Mouse (Mus musculus): ENCODE data around the gene Antxr2. TPM values are rescaled to one million over a fixed set of nuclear protein-coding genes. Genes with fewer than 3 reads are reported as not detected.

Gene Antxr2
- polyA plus RNA-seq, 1 experiment from 2014 or later, result 13.3 TPM

- WGBS, result 95% methylated on average over 4 of the region's 4 CpGs
- no peak for DNase-seq (ENCODE audit: low spot score)
- Histone ChIP-seq H3K4me1 (peaks cover 9% of the 10 kb centered on the region), H3K27me3 (ENCODE audit: low read depth, poor library complexity, severe bottlenecking) (no peaks in the 10 kb centered on the region), H3K36me3 (peaks cover 44% of the 10 kb centered on the region), H3K4me3 (no peak overlapping the region), H3K27ac (replicated peaks) (no peak overlapping the region), H3K9me3 (replicated peaks) (no peaks in the 10 kb centered on the region)
These were observed 9.3 kb downstream of the Antxr2 start for GRCm38 (mm10) chr5:98021518-98021917.

- Histone ChIP-seq H3K27ac (replicated peaks) (no peak overlapping the region), H3K4me1 (peaks cover 12% of the 10 kb centered on the region), H3K9me3 (replicated peaks) (no peaks in the 10 kb centered on the region), H3K36me3 (peaks cover 44% of the 10 kb centered on the region), H3K4me3 (no peak overlapping the region), H3K27me3 (ENCODE audit: low read depth, poor library complexity, severe bottlenecking) (no peaks in the 10 kb centered on the region)
- no peak for DNase-seq (ENCODE audit: low spot score)
These were observed 10.2 kb downstream of the Antxr2 start for GRCm38 (mm10) chr5:98020658-98021057.

GRCm38 (mm10) chr5:98019396-98019795 is 11.4 kb downstream of the Antxr2 start:
- Histone ChIP-seq H3K4me1 (peaks cover 12% of the 10 kb centered on the region), H3K9me3 (replicated peaks) (no peaks in the 10 kb centered on the region), H3K36me3 (peaks cover 35% of the 10 kb centered on the region), H3K27ac (replicated peaks) (no peak overlapping the region), H3K4me3 (no peak overlapping the region), H3K27me3 (ENCODE audit: low read depth, poor library complexity, severe bottlenecking) (no peaks in the 10 kb centered on the region)
- WGBS, result 79% methylated on average over 1 of the region's 1 CpGs
- DNase-seq (ENCODE audit: low spot score), result no peak

GRCm38 (mm10) chr5:98018162-98018561 is 12.7 kb downstream of the Antxr2 start:
- peaks cover 12% of the 10 kb centered on the region for H3K4me1 ChIP-seq
- H3K27me3 ChIP-seq (ENCODE audit: low read depth, poor library complexity, severe bottlenecking), result no peaks in the 10 kb centered on the region
- DNase-seq (ENCODE audit: low spot score), result no peak
- H3K9me3 ChIP-seq (replicated peaks), result no peaks in the 10 kb centered on the region
- no peak overlapping the region for H3K4me3 ChIP-seq
- H3K27ac ChIP-seq (replicated peaks), result no peak overlapping the region
- H3K36me3 ChIP-seq, result peaks cover 35% of the 10 kb centered on the region
- WGBS, result 88% methylated on average over 6 of the region's 6 CpGs

GRCm38 (mm10) chr5:98016247-98017203 is 14.3 kb downstream of the Antxr2 start:
- H3K27ac ChIP-seq (replicated peaks), result no peak overlapping the region
- no peak overlapping the region for H3K4me3 ChIP-seq
- peaks cover 28% of the 10 kb centered on the region for H3K36me3 ChIP-seq
- no peaks in the 10 kb centered on the region for H3K9me3 ChIP-seq (replicated peaks)
- no peaks in the 10 kb centered on the region for H3K27me3 ChIP-seq (ENCODE audit: low read depth, poor library complexity, severe bottlenecking)
- peaks cover 12% of the 10 kb centered on the region for H3K4me1 ChIP-seq
- 86% methylated on average over 20 of the region's 20 CpGs for WGBS
- DNase-seq (ENCODE audit: low spot score), result peak; percentile 13

- no peak overlapping the region for H3K4me3 ChIP-seq
- no peaks in the 10 kb centered on the region for H3K4me1 ChIP-seq
- H3K9me3 ChIP-seq (replicated peaks), result no peaks in the 10 kb centered on the region
- peaks cover 36% of the 10 kb centered on the region for H3K36me3 ChIP-seq
- no peak for DNase-seq (ENCODE audit: low spot score)
- no peak overlapping the region for H3K27ac ChIP-seq (replicated peaks)
- H3K27me3 ChIP-seq (ENCODE audit: low read depth, poor library complexity, severe bottlenecking), result no peaks in the 10 kb centered on the region
- 99% methylated on average over 8 of the region's 8 CpGs for WGBS
These were observed 25.1 kb downstream of the Antxr2 start for GRCm38 (mm10) chr5:98005751-98006150.

- Histone ChIP-seq H3K36me3 (peaks cover 29% of the 10 kb centered on the region), H3K4me3 (no peak overlapping the region), H3K27ac (replicated peaks) (no peak overlapping the region), H3K9me3 (replicated peaks) (no peaks in the 10 kb centered on the region), H3K27me3 (ENCODE audit: low read depth, poor library complexity, severe bottlenecking) (no peaks in the 10 kb centered on the region), H3K4me1 (no peaks in the 10 kb centered on the region)
- WGBS, result 89% methylated on average over 2 of the region's 2 CpGs
- no peak for DNase-seq (ENCODE audit: low spot score)
These were observed 31.5 kb downstream of the Antxr2 start for GRCm38 (mm10) chr5:97999261-97999824.

GRCm38 (mm10) chr5:97996500-97997176 is 34.2 kb downstream of the Antxr2 start:
- DNase-seq (ENCODE audit: low spot score), result no peak
- no peak overlapping the region for H3K27ac ChIP-seq (replicated peaks)
- H3K4me3 ChIP-seq, result no peak overlapping the region
- H3K27me3 ChIP-seq (ENCODE audit: low read depth, poor library complexity, severe bottlenecking), result no peaks in the 10 kb centered on the region
- peaks cover 10% of the 10 kb centered on the region for H3K36me3 ChIP-seq
- H3K4me1 ChIP-seq, result no peaks in the 10 kb centered on the region
- H3K9me3 ChIP-seq (replicated peaks), result no peaks in the 10 kb centered on the region
- 84% methylated on average over 6 of the region's 6 CpGs for WGBS

GRCm38 (mm10) chr5:97995881-97996280 is 35.0 kb downstream of the Antxr2 start:
- Histone ChIP-seq H3K27ac (replicated peaks) (no peak overlapping the region), H3K4me1 (no peaks in the 10 kb centered on the region), H3K27me3 (ENCODE audit: low read depth, poor library complexity, severe bottlenecking) (no peaks in the 10 kb centered on the region), H3K9me3 (replicated peaks) (no peaks in the 10 kb centered on the region), H3K4me3 (no peak overlapping the region), H3K36me3 (peaks cover 5% of the 10 kb centered on the region)
- 88% methylated on average over 4 of the region's 4 CpGs for WGBS
- DNase-seq (ENCODE audit: low spot score), result no peak

GRCm38 (mm10) chr5:97986656-97987294 is 44.1 kb downstream of the Antxr2 start:
- H3K4me1 ChIP-seq, result no peaks in the 10 kb centered on the region
- H3K9me3 ChIP-seq (replicated peaks), result 0 out of 2 replicates have a peak, but pooled peaks cover 3% of the 10 kb centered on the region
- DNase-seq (ENCODE audit: low spot score), result no peak
- H3K27me3 ChIP-seq (ENCODE audit: low read depth, poor library complexity, severe bottlenecking), result no peaks in the 10 kb centered on the region
- WGBS, result 96% methylated on average over 4 of the region's 4 CpGs
- H3K36me3 ChIP-seq, result peaks cover 17% of the 10 kb centered on the region
- no peak overlapping the region for H3K4me3 ChIP-seq
- no peak overlapping the region for H3K27ac ChIP-seq (replicated peaks)

GRCm38 (mm10) chr5:97983375-97983774 is 47.5 kb downstream of the Antxr2 start:
- Histone ChIP-seq H3K36me3 (peaks cover 15% of the 10 kb centered on the region), H3K4me3 (no peak overlapping the region), H3K9me3 (replicated peaks) (0 out of 2 replicates have a peak, but pooled peaks cover 1% of the 10 kb centered on the region), H3K27ac (replicated peaks) (no peak overlapping the region), H3K4me1 (peaks cover 6% of the 10 kb centered on the region; the same call in 1 of the 2 replicates), H3K27me3 (ENCODE audit: low read depth, poor library complexity, severe bottlenecking) (no peaks in the 10 kb centered on the region)
- WGBS, result 95% methylated on average over 9 of the region's 9 CpGs
- DNase-seq (ENCODE audit: low spot score), result no peak

- peak; percentile 29 for DNase-seq (ENCODE audit: low spot score)
- peaks cover 6% of the 10 kb centered on the region; the same call in 1 of the 2 replicates for H3K4me1 ChIP-seq
- WGBS, result 63% methylated on average over 14 of the region's 14 CpGs
- H3K4me3 ChIP-seq, result no peak overlapping the region
- no peaks in the 10 kb centered on the region for H3K36me3 ChIP-seq
- H3K9me3 ChIP-seq (replicated peaks), result no peaks in the 10 kb centered on the region
- H3K27me3 ChIP-seq (ENCODE audit: low read depth, poor library complexity, severe bottlenecking), result no peaks in the 10 kb centered on the region
- peak overlapping the region; percentile 49; the same call in 1 of the 2 replicates for H3K27ac ChIP-seq (replicated peaks)
These were observed 50.4 kb downstream of the Antxr2 start for GRCm38 (mm10) chr5:97980472-97980871.

Measured in midbrain, embryonic 10.5 days (tissue).